Mouse (Mus musculus) embryo, embryonic 9.5 days (tissue): ENCODE data around the gene Cfdp1.

Source experiments
- DNase-seq: peaks from one replicate; pipeline ENCODE4 v3.0.0-alpha.2; 2017; ENCODE audit errors: extremely low spot score

Cfdp1 gene

DNA sequence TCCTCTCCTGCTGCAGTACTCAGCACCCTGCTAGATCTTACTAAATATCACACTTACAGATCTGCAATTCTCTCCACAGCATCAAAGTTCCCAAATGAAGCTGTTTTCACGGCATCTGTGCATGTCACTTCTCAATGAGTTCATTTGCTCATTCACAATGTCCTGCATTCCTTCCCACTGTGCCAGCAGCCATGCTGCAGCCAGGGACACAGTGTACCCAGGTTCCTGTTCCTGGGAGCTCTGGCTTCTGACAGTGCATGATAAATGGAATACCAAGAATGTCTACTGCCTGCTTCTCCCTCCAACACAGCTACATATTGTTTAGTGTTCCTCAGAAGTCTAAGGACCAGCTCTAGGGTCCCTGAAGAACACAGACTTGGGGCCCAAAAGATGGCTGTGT is 57.6 kb downstream of the Cfdp1 start:
- DNase-seq: no peak

DNA sequence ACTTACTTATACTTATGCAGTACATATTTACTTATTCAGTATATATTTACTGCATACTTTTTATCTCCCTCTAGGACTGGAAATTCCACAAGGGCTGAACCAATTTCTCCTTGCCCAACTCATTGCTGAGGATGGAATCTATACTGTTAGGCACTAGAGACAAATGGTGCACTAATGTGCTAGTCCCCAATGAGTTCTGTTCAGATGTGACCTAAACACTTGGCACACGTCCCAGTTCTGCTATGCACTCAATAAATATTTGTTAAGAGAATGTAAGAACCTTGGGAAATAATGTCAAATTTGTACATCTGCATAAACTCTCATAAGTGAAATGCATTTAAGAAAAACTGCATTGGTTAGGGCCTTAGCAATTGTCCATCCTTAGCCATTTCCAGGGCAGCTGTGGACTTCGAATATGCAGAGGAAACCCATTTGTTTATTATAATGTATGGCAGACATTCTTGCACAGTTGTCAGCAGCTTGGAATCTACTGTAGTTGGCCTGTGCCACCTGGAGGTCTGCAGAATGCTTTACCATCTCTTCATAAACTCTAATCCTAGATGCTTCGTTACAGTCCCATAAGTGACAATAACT is 60.7 kb downstream of the Cfdp1 start:
- no peak for DNase-seq

DNA sequence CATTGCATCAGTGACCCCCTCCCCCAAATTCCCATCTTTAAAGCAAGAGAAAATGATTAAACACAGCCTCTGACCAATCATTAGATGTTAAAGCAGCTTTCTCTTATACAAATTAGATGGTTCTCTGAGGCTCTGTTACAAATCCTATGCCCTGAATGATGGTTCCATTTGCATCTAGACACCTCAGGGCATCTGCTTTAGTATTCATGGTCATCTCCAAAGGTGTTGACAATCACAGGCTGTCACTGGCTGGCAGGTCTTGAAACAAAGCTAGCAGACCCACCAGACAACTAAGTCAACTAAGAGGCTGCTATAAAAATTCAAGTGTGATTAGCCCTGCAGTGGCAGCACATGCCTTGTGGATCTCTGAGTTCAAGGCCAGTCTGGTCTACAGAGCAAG is 64.5 kb downstream of the Cfdp1 start:
- no peak for DNase-seq

DNA sequence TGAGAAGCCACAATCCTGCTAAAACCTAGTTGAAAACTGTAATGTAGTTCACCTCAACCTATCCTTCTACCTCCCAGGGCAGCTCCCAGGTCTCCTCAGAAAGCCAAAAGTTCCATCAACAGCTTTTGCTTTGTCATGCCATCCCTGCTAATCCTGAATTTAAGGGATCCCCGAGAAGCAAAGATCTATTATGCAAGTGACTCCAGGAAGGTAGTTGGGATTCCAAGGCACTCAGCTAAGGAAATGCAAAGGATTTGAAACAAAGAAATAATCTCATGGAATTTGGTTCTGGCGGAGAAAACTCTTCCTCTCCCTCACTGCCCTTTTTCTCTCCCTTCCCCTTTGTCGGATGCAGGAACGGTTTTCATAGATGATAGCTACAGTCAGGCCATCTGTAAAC is 64.9 kb downstream of the Cfdp1 start:
- DNase-seq: no peak

DNA sequence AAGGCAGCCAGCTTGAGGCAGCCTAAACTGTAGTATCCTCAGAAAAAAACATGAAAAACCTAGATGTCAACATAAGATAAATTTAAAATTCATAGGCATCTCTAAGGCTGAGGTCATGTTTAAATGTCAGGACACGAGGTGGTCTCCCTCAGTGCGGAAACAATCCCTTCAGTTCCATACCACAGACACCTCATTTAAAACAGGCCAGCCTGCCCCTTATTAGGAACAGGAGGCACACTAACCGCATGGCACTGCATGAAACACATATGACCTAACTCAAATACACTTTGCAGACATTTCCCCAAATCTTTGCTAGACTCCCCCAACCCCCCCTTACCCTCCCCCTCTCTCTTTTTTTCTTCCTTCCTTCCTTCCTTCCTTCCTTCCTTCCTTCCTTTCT is 65.6 kb downstream of the Cfdp1 start:
- DNase-seq: no peak

DNA sequence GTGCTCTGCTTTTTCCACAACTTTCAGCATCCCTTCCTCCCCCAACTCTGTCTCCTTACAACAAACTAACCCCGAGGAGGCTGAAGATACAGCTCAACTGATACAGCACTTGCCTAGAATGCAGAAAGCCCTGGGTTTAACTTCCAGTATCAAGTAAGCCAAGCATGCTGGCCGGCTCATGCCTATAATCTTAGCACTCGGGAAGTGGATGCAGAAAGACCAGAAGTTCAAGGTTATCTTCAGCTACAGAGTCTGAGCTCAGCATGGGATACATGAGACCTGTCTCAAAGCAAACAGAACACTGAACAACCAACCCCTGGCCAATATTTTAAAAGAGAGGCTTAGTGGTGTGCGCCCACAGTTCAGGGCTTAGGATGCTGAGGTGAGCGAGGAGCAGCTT is 66.0 kb downstream of the Cfdp1 start:
- DNase-seq: no peak

DNA sequence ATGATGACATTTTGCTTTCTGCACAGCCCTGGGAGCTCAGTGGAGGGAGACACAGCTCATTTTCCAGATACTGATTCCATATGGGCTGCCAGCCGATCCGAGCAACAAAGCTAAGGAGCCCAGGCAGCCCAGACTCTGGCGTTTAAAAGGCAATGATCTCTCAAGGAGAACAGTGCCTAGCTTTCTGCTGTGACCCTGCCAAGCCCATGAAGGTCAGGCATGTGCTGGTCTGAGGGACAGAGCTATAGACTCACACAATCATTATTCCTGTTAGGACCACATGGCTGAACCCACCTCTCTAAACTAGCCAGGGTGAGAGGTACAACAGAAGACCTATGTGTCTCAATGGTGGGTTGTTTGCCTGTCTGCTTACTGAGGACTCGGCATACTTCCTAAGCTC is 66.4 kb downstream of the Cfdp1 start:
- DNase-seq: no peak

DNA sequence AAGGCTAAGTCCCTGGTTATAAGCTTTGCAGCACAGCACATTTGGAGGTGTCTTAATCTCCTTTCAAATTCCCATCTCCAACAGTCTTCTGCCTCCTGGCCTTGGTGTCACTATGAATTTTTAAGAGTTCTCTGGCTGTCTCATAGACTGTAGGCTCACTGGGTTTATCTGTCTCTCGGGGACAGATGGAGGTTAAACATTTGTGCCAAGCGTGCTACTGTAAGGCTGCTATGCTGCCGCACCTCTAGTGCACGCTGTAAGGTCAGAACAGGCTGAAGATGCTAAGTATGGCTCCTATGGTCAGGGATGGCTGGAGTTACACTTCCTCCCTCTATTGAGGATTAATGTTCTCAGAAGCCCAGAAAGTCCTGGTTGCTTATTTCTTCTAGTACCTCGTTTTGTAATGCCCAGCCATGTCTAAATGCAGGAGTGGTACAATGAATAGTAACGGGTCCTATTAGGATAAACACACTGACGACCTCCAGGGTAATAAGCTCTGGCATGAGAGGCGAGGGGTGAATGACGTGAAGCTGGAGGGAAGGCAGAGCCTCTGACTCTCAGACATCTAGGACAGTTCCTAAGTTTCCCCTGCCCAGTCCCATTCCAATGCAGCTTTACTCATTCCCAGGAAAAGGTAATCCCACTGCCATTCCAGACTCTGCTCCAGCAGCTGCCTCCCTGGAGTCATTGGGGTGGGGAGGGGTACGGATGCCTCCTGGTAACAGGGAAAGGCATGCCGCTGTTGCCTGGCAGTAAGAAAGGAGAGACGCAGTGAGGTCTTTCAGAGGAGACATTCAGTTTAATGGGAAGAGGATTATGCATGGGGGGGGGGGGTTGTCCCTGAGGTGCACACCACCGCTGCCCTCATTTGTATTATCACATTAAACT is 67.1 kb downstream of the Cfdp1 start:
- DNase-seq: peak; percentile 20

DNA sequence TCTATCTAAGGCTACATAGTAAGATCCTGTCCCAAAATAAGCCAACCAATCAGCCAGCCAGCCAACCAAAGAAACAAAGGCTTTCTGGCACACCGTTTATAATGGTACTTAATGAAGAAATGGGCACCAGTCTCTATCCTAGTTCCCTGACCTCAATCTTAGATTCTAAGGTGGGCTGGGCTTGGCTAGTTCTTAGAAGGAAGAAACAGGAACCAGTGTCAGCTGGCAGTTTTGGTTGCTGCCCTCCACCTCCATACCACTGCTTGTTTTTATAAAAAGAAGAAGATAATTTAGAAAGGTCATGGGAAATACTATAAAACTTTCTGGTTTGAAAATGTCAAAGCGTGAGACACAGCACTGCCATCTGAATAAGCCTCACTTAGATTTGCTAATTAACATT is 68.0 kb downstream of the Cfdp1 start:
- DNase-seq: no peak

DNA sequence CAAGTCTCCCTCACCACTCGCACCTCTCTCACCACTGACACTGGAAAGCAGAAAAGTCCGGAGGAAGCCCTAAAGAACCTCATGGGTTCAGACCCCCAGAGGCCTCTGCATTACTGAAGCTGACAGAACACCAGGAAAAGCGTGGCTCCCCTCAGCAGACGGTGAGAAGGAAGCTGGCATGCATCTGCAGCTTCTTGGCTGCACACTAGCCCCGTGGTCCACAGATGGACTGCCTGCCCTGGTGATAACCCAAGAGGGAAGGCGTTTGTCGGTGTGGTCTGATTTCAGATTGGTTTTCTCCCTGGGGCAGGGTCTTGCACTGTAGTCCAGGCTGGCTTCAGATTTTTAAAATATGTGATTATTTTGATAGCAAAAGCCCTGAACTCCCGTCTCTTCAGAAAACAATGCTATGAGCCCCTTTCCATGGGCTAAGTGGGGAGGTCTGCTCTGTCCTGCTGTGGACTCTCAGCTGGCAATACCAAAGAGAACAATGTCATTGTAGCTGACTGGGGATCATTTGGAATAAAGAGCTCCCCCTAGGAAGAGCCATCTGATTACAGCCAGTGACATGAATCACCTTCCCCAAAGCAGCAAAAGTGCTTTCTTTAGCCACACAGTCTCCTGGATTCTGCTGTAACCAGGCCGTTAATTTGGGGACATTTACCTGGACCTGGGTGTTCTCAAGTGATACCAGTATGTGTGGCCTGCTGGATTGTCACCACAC is 71.3 kb downstream of the Cfdp1 start:
- no peak for DNase-seq

DNA sequence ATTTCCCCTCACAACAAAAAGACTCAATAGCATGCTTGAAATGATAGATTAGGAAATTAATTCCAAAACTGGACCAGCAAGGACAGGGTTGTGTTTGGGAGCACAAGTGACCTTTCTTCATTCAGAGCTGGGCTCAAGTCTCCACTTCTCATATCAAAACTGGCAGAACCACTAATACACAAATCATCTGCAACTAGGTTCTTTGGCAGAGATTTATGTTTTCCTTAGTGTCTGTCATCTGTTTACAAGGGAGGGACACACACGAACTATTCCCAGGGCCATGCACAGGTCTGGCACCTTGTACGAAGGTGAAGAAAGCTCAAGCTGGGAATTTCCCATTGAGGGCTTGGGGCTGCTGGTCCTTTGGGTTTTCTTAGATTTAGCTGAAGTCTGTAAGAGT is 71.9 kb downstream of the Cfdp1 start:
- no peak for DNase-seq

DNA sequence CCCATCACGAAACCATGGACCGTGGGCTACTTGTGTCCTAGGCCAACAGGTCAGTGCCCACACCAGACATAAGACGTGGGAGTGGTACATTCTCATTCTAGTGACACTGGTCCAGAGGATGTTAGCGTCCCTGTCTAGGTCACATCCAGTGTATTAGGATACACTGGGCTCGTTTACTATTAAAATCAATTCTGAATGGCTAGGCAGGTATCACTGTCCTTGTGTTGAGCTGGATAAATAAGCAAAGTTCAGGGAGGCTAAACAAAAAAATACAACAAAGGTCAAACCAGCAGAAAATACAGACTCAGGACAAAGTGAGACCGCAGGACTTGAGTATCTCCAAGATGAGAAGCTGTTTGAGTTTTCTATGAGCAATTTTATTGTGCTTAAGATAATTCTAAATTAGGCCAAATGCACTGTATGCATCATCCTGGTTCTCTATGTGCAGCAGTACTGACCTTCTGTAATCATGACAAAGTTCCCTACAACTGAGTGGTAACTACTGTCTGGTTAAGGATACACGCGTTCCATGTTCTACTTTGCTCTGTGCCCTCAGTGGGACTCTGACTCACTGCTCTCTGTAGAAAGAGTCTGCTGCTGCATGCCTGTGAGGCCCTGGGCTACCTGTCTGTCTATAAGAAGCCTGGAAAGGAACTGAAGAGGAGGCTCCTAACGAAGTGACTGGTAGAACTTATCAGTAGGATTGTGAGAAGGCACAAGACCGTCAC is 73.2 kb downstream of the Cfdp1 start:
- no peak for DNase-seq

DNA sequence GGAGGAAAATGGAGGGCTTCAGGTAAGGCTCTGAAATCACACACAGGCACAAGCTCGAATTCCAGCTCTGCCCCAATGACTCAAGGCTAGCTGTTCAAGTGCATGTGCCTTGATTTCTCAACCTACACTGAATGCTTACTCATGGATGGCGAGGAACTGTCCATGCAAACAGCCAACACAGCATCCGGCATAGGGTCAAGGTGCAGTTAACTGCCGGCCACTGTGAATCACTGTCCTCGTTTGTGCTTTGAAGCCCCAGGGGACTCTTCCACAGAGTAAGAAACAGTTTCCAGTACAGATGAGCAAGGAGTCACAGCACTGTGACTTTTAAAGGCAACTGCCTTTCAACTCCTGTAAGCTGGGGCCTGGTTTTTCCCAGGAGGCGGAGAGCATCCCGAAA is 74.4 kb downstream of the Cfdp1 start:
- DNase-seq: no peak

DNA sequence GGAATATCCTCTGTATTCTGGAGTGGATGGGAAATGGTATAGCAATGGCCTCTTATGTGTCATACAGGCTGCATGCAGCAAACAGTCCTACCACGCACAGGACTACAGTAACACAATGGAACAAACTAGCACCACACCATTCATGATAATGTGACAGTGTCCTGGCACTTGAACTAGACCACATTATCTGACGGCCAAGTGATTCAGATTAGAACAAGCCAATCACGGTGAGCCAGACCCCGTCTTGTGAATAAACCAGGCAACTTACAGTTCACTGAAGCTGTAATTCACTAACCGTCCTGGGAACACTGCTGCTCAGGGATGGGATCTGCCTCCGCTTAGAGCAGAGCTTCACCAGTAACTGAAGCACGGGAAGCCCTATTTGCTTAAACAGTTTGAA is 75.3 kb downstream of the Cfdp1 start:
- no peak for DNase-seq

DNA sequence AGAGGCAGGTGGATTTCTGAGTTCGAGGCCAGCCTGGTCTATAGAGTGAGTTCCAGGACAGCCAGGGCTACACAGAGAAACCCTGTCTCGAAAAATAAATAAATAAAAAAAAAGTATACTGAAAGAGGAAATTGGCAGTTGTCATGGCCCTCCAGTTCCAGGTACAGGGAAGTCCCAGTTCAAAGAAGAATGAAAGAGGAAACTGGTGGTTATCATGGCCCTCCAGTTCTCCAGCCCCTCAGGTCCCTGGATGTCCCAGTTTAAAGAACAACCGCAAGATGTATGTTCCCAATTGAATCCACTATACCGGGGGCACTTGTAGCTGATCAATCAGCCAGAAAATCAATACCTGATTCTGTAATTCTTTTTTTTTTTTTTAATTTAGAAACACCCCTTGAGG is 77.6 kb downstream of the Cfdp1 start:
- DNase-seq: no peak

DNA sequence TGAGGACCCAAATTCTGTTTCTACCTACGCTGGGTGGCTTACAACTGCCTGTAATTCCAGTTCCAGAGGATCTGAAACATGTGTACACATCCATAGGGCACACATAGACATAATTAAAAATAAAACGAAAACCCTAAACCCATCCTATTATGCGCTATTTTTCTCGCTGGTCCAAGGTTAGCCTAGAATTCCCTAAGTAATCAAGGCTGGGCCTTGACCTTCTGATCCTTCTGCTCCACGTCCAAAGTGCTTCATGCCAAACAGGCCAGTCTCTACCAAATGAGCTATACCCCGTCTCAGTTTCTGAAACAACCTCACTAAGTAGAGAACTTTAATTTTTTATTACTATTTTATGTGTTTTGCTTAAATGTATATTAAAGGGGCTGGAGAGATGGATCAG is 78.3 kb downstream of the Cfdp1 start:
- DNase-seq: no peak

DNA sequence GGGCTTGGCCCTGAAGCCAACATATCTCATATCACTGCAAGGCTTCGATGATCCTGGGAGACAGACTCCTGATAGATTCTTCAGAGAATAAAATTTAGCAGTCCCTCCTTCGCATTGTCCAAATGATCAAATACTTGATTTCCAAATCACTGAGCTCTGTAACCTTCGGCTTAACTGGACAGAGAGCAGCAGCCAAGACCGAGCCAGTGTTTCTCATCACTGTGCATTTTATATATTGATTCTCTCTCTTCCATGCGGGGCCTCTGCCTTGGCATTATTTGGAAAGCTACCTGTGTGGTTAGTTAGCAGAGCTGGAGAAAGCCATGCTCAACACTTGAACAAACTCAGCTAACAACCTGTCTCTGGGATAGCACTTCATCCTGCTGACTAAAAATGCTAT is 80.6 kb downstream of the Cfdp1 start:
- DNase-seq: no peak

DNA sequence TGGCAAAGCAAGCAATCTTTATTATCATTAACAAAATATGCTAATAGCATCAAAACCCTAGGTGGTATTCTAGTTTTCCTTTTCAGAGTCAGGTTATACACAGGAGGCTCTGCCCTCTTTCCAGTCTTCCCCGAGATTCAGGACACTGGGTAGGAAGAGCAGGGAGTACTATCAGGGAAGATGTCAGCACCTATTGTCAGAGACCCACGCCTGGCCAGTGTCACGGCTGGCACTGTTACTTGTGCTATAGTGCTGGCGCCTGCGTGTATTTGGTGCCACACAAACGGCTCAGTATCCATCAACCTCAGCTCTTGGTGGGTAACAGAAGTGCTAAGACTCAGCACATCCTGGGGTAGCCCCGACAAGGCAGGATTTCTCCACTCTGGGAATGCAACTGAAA is 81.0 kb downstream of the Cfdp1 start:
- DNase-seq: no peak

DNA sequence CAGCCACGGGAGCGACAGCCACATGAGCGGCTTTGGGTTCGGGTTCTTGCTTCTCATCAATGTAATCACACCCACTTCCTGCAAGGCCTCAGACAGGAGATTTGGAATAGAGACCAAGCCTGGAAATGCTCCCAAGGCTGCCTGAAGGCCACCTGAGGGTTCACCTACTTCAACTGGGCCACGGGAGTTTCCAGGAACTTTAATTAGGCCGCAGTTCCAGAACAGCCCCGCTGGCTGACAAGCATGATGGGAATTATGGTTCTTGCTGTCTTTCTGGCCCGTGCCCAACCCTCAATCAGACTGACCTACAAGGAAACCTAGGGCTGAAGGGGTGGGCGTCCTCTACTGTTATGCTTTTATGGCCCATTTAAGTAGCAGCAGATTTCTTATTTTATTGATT is 82.0 kb downstream of the Cfdp1 start:
- no peak for DNase-seq

DNA sequence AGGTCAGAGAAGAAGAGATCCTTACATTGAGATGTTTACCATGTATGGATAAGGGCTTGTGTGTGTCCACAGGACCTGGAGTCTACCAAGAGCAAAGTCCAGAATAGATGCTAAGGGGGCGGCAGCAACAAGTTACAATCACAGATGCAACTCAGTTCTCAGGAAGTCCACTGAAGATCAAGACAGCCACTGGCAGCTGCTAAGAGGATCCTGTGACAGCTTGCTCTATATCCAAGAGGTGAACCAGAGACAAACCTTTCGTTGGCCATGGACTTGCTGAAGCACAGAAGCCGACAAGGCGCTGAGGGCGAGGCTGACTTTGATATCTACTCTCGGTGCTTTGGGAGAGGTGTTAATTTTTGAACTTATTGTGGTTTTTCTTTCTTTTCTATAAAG is 82.5 kb downstream of the Cfdp1 start:
- DNase-seq: no peak

DNA sequence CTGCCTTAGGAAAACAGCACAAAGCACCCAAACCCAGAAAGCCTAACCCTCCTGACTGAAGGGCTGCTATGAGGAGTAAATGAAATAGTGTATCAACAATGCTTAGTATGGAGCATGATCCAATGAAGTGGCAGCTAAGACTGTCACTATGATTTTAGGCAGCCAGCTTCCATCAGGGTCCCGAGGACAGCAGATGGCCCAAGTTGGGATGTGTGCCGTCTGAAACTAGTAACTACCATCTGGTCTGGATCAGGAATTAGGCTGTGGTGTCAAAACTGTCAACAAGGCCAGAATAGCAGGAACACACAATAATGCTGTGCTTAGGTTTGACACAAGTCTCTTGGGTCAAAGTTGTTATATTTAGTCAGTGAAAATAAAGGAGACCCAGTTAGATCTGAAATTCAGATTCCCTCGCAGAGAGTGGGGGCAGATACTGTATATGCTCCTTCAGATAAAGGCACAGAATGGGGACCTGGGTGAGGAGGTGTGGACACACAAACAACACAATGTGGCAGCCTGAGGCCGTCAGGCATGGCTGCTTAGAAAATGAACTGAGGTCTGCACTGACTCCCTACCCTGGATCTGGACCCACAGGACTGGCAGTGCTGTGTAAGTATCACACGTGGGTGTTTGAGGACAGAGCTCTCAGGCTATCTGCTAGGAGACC is 83.0 kb downstream of the Cfdp1 start:
- no peak for DNase-seq
